Mouse (Mus musculus): ENCODE measurements around the gene Emc10. TPM values are rescaled to one million over a fixed set of nuclear protein-coding genes. Genes with fewer than 3 reads are reported as not detected.

The Emc10 gene
- total and polyA plus RNA-seq, 3 experiments = 91.4 to 149 TPM; not detected in 1

- no peak for DNase-seq (ENCODE audit: low read depth, low spot score)
- TF ChIP-seq SIN3A (IDR thresholded peaks at IDR 0.05; ENCODE audit: low read length) (no peak), GATA1 (IDR thresholded peaks at IDR 0.05; ENCODE audit: low read depth, low read length) (no peak), ZC3H11A (IDR thresholded peaks at IDR 0.05; ENCODE audit: low read depth, low read length) (no peak), MAZ (IDR thresholded peaks at IDR 0.05; ENCODE audit: low read depth, low read length) (no peak), KAT2A (conservative IDR thresholded peaks at IDR 0.05; ENCODE audit: low read depth, low read length) (no peak), RCOR1 (IDR thresholded peaks at IDR 0.05; ENCODE audit: low read depth, low read length) (no peak), E2F4 (IDR thresholded peaks at IDR 0.05; ENCODE audit: borderline replicate concordance, low read depth, low read length) (no peak), GABPA (IDR thresholded peaks at IDR 0.05; ENCODE audit: low read depth, low read length) (no peak), POLR2A (IDR thresholded peaks at IDR 0.05; ENCODE audit: control insufficient read depth in 1 of 2, insufficient read depth in 1 of 2, low read depth in 1 of 2, low read length in 2 of 2, poor library complexity in 1 of 2) (no peak), POLR2AphosphoS2 (IDR thresholded peaks at IDR 0.05; ENCODE audit: low read length) (no peak), ETS1 (IDR thresholded peaks at IDR 0.05; ENCODE audit: low read depth, low read length) (no peak), HCFC1 (IDR thresholded peaks at IDR 0.05; ENCODE audit: low read depth, low read length) (no peak), TCF12 (IDR thresholded peaks at IDR 0.05; ENCODE audit: low read depth, low read length) (no peak)
- Histone ChIP-seq H3K27ac (ENCODE audit: control insufficient read depth, low read depth, low read length) (no peak overlapping the region), H3K4me3 (ENCODE audit: control insufficient read depth in 1 of 2, insufficient read depth in 1 of 2, low read depth in 2 of 2, low read length in 2 of 2) (no peak overlapping the region), H3K4me1 (ENCODE audit: control insufficient read depth in 1 of 2, insufficient read depth in 2 of 2, low read length in 2 of 2) (0 out of 4 replicates have a peak, but pooled peaks cover 0 to 3% of the 10 kb centered on the region in 2 experiments), H3K36me3 (ENCODE audit: control insufficient read depth in 1 of 2, insufficient read depth in 2 of 2, low read length in 2 of 2) (no peaks in the 10 kb centered on the region), H3K9me3 (replicated peaks; ENCODE audit: insufficient read depth, low read length) (no peaks in the 10 kb centered on the region), H3K9ac (ENCODE audit: control insufficient read depth, low read depth, low read length, poor library complexity, severe bottlenecking) (no peak overlapping the region), H3K79me2 (ENCODE audit: control insufficient read depth, insufficient read depth, low read length, poor library complexity) (no peaks in the 10 kb centered on the region), H3K27me3 (ENCODE audit: control insufficient read depth in 1 of 2, insufficient read depth in 2 of 2, low read length in 2 of 2) (no peaks in the 10 kb centered on the region)
Observed at GRCm38 (mm10) chr7:44460767-44461502, 35.4 kb downstream of the Emc10 start.

GRCm38 (mm10) chr7:44460067-44460466 is 36.3 kb downstream of the Emc10 start:
- no peak overlapping the region for H3K27ac ChIP-seq (ENCODE audit: control insufficient read depth, low read depth, low read length)
- no peaks in the 10 kb centered on the region for H3K9me3 ChIP-seq (replicated peaks; ENCODE audit: insufficient read depth, low read length)
- 0 out of 4 replicates have a peak, but pooled peaks cover 0 to 3% of the 10 kb centered on the region in 2 experiments for H3K4me1 ChIP-seq (ENCODE audit: control insufficient read depth in 1 of 2, insufficient read depth in 2 of 2, low read length in 2 of 2)
- DNase-seq (ENCODE audit: low read depth, low spot score) = no peak
- no peak overlapping the region for H3K4me3 ChIP-seq (ENCODE audit: control insufficient read depth in 1 of 2, insufficient read depth in 1 of 2, low read depth in 2 of 2, low read length in 2 of 2)
- no peaks in the 10 kb centered on the region for H3K27me3 ChIP-seq (ENCODE audit: control insufficient read depth in 1 of 2, insufficient read depth in 2 of 2, low read length in 2 of 2)
- no peaks in the 10 kb centered on the region for H3K79me2 ChIP-seq (ENCODE audit: control insufficient read depth, insufficient read depth, low read length, poor library complexity)
- no peaks in the 10 kb centered on the region for H3K36me3 ChIP-seq (ENCODE audit: control insufficient read depth in 1 of 2, insufficient read depth in 2 of 2, low read length in 2 of 2)
- no peak for TF ChIP-seq RCOR1 (IDR thresholded peaks at IDR 0.05; ENCODE audit: low read depth, low read length)
- TF ChIP-seq RAD21 (IDR thresholded peaks at IDR 0.05; ENCODE audit: low read depth, low read length) = no peak
- TF ChIP-seq MAFK (IDR thresholded peaks at IDR 0.05; ENCODE audit: borderline replicate concordance, low read depth, low read length) = no peak
- H3K9ac ChIP-seq (ENCODE audit: control insufficient read depth, low read depth, low read length, poor library complexity, severe bottlenecking) = no peak overlapping the region
